Mouse (Mus musculus): Measurements from ENCODE around the gene Gpc4. TPM values are rescaled to one million over a fixed set of nuclear protein-coding genes. Genes with fewer than 3 reads are reported as not detected.

The Gpc4 gene
- total RNA-seq, 1 experiment, result 56.5 TPM

- no peak overlapping the region for H3K9ac ChIP-seq (ENCODE audit: insufficient read depth, low read depth, low read length, poor library complexity, severe bottlenecking)
- H3K27ac ChIP-seq (ENCODE audit: insufficient read depth, low read depth, low read length, poor library complexity, severe bottlenecking), result no peak overlapping the region
- TF ChIP-seq HCFC1 (IDR thresholded peaks at IDR 0.05; ENCODE audit: borderline replicate concordance, insufficient read depth, low read length) (no peak), MAFK (IDR thresholded peaks at IDR 0.05; ENCODE audit: insufficient read depth, low read depth, low read length) (no peak), ZNF384 (IDR thresholded peaks at IDR 0.05; ENCODE audit: low read depth, low read length) (no peak), CHD2 (IDR thresholded peaks at IDR 0.05; ENCODE audit: low read depth, low read length) (no peak)
- no peak overlapping the region for H3K4me3 ChIP-seq (ENCODE audit: insufficient read depth in 1 of 2, low read depth in 1 of 2, low read length in 2 of 2, poor library complexity in 1 of 2, severe bottlenecking in 1 of 2)
- no peaks in the 10 kb centered on the region for H3K4me1 ChIP-seq (ENCODE audit: control insufficient read depth in 2 of 2, insufficient read depth in 2 of 2, low read length in 2 of 2, poor library complexity in 1 of 2)
- no peaks in the 10 kb centered on the region for H3K9me3 ChIP-seq (ENCODE audit: control insufficient read depth, insufficient read depth, low read depth, low read length)
- in situ Hi-C loops (cut with MboI; ENCODE audit: low sequenced_read_pairs in 2 of 2, unreplicated experiment in 2 of 2), result no loop called here
- DNase-seq (ENCODE audit: low read depth, low spot score), result no peak
- H3K36me3 ChIP-seq (ENCODE audit: control insufficient read depth, insufficient read depth, low read length, poor library complexity, severe bottlenecking), result no peaks in the 10 kb centered on the region; the same call in 1 of the 2 replicates
Measured at GRCm38 (mm10) chrX:52052011-52052410, 113.0 kb downstream of the Gpc4 start.

GRCm38 (mm10) chrX:52050941-52051340 is 114.1 kb downstream of the Gpc4 start:
- no peak overlapping the region for H3K9ac ChIP-seq (ENCODE audit: insufficient read depth, low read depth, low read length, poor library complexity, severe bottlenecking)
- no peaks in the 10 kb centered on the region for H3K4me1 ChIP-seq (ENCODE audit: control insufficient read depth in 2 of 2, insufficient read depth in 2 of 2, low read length in 2 of 2, poor library complexity in 1 of 2)
- H3K9me3 ChIP-seq (ENCODE audit: control insufficient read depth, insufficient read depth, low read depth, low read length), result no peaks in the 10 kb centered on the region
- H3K4me3 ChIP-seq (ENCODE audit: insufficient read depth in 1 of 2, low read depth in 1 of 2, low read length in 2 of 2, poor library complexity in 1 of 2, severe bottlenecking in 1 of 2), result no peak overlapping the region
- no peak overlapping the region for H3K27ac ChIP-seq (ENCODE audit: insufficient read depth, low read depth, low read length, poor library complexity, severe bottlenecking)
- no peaks in the 10 kb centered on the region; the same call in 1 of the 2 replicates for H3K36me3 ChIP-seq (ENCODE audit: control insufficient read depth, insufficient read depth, low read length, poor library complexity, severe bottlenecking)
- DNase-seq (ENCODE audit: low read depth, low spot score), result no peak
- TF ChIP-seq CHD2 (IDR thresholded peaks at IDR 0.05; ENCODE audit: low read depth, low read length) (no peak), ZC3H11A (IDR thresholded peaks at IDR 0.05; ENCODE audit: borderline replicate concordance, low read depth, low read length) (no peak), HCFC1 (IDR thresholded peaks at IDR 0.05; ENCODE audit: borderline replicate concordance, insufficient read depth, low read length) (no peak), MAFK (IDR thresholded peaks at IDR 0.05; ENCODE audit: insufficient read depth, low read depth, low read length) (no peak), ZNF384 (IDR thresholded peaks at IDR 0.05; ENCODE audit: low read depth, low read length) (no peak)
- in situ Hi-C loops (cut with MboI; ENCODE audit: low sequenced_read_pairs in 2 of 2, unreplicated experiment in 2 of 2), result no loop called here

- H3K9ac ChIP-seq (ENCODE audit: insufficient read depth, low read depth, low read length, poor library complexity, severe bottlenecking), result no peak overlapping the region
- H3K4me1 ChIP-seq (ENCODE audit: control insufficient read depth in 2 of 2, insufficient read depth in 2 of 2, low read length in 2 of 2, poor library complexity in 1 of 2), result no peaks in the 10 kb centered on the region
- no peaks in the 10 kb centered on the region for H3K9me3 ChIP-seq (ENCODE audit: control insufficient read depth, insufficient read depth, low read depth, low read length)
- no peak for DNase-seq (ENCODE audit: low read depth, low spot score)
- H3K27ac ChIP-seq (ENCODE audit: insufficient read depth, low read depth, low read length, poor library complexity, severe bottlenecking), result no peak overlapping the region
- TF ChIP-seq ZC3H11A (IDR thresholded peaks at IDR 0.05; ENCODE audit: borderline replicate concordance, low read depth, low read length), result no peak
- TF ChIP-seq MAFK (IDR thresholded peaks at IDR 0.05; ENCODE audit: insufficient read depth, low read depth, low read length), result no peak
- TF ChIP-seq CHD2 (IDR thresholded peaks at IDR 0.05; ENCODE audit: low read depth, low read length), result no peak
- TF ChIP-seq ZNF384 (IDR thresholded peaks at IDR 0.05; ENCODE audit: low read depth, low read length), result no peak
- TF ChIP-seq HCFC1 (IDR thresholded peaks at IDR 0.05; ENCODE audit: borderline replicate concordance, insufficient read depth, low read length), result no peak
- no peak overlapping the region for H3K4me3 ChIP-seq (ENCODE audit: insufficient read depth in 1 of 2, low read depth in 1 of 2, low read length in 2 of 2, poor library complexity in 1 of 2, severe bottlenecking in 1 of 2)
- H3K36me3 ChIP-seq (ENCODE audit: control insufficient read depth, insufficient read depth, low read length, poor library complexity, severe bottlenecking), result no peaks in the 10 kb centered on the region
- in situ Hi-C loops (cut with MboI; ENCODE audit: low sequenced_read_pairs in 2 of 2, unreplicated experiment in 2 of 2), result no loop called here
Measured at GRCm38 (mm10) chrX:52039875-52040274, 125.2 kb downstream of the Gpc4 start.

DNA sequence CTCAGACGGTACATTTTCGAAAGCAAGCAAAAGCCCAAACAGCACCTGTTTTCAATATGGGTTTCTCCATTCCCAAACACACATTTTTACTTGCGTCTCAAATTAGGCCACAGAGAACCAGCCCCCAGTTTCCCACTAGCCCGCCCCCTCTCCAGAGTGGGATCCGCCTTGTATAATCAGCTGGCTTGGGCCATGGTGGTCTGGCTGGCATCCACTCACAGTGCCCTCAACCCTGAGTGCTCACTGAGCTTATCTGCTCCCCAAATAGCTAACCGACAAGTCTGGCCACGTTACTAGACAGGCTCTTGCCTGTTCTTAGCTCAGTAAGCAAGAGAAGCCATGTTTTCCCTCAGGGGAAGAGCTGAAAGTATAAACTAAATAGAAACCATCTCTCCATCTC is 134.9 kb downstream of the Gpc4 start:
- TF ChIP-seq MAFK (IDR thresholded peaks at IDR 0.05; ENCODE audit: insufficient read depth, low read depth, low read length), result no peak
- no peak for TF ChIP-seq ZC3H11A (IDR thresholded peaks at IDR 0.05; ENCODE audit: borderline replicate concordance, low read depth, low read length)
- no peak for TF ChIP-seq HCFC1 (IDR thresholded peaks at IDR 0.05; ENCODE audit: borderline replicate concordance, insufficient read depth, low read length)
- no peak for TF ChIP-seq CHD2 (IDR thresholded peaks at IDR 0.05; ENCODE audit: low read depth, low read length)
- no peak for TF ChIP-seq ZNF384 (IDR thresholded peaks at IDR 0.05; ENCODE audit: low read depth, low read length)
- Histone ChIP-seq H3K9ac (ENCODE audit: insufficient read depth, low read depth, low read length, poor library complexity, severe bottlenecking) (no peak overlapping the region), H3K4me1 (ENCODE audit: control insufficient read depth in 2 of 2, insufficient read depth in 2 of 2, low read length in 2 of 2, poor library complexity in 1 of 2) (no peaks in the 10 kb centered on the region), H3K4me3 (ENCODE audit: insufficient read depth in 1 of 2, low read depth in 1 of 2, low read length in 2 of 2, poor library complexity in 1 of 2, severe bottlenecking in 1 of 2) (no peak overlapping the region), H3K27ac (ENCODE audit: insufficient read depth, low read depth, low read length, poor library complexity, severe bottlenecking) (no peak overlapping the region), H3K9me3 (ENCODE audit: control insufficient read depth, insufficient read depth, low read depth, low read length) (no peaks in the 10 kb centered on the region), H3K36me3 (ENCODE audit: control insufficient read depth, insufficient read depth, low read length, poor library complexity, severe bottlenecking) (no peaks in the 10 kb centered on the region)
- in situ Hi-C loops (cut with MboI; ENCODE audit: low sequenced_read_pairs in 2 of 2, unreplicated experiment in 2 of 2), result no loop called here
- DNase-seq (ENCODE audit: low read depth, low spot score), result no peak

DNA sequence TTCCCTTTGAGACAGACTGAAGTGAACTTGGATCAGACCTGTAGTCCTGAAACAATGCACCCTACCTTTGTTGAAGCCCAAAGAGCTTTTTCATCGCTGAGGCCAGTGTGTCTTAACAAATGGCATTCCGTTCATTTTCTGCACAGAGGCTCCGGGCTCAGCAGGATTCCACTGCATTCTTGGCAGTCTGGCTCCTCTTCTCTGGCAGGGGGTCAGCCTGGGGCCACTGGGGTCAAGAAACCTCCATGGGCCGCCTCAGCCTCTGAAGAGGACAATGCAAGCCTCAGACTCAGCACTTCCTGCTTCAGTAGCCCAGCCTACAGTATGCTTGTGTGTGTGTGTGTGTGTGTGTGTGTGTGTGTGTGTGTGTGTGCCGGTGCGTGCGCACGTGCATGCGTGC is 147.4 kb downstream of the Gpc4 start:
- DNase-seq (ENCODE audit: low read depth, low spot score), result no peak
- H3K4me3 ChIP-seq (ENCODE audit: insufficient read depth in 1 of 2, low read depth in 1 of 2, low read length in 2 of 2, poor library complexity in 1 of 2, severe bottlenecking in 1 of 2), result no peak overlapping the region
- H3K36me3 ChIP-seq (ENCODE audit: control insufficient read depth, insufficient read depth, low read length, poor library complexity, severe bottlenecking), result no peaks in the 10 kb centered on the region
- no peak for TF ChIP-seq MAFK (IDR thresholded peaks at IDR 0.05; ENCODE audit: insufficient read depth, low read depth, low read length)
- TF ChIP-seq HCFC1 (IDR thresholded peaks at IDR 0.05; ENCODE audit: borderline replicate concordance, insufficient read depth, low read length), result no peak
- no peak for TF ChIP-seq ZC3H11A (IDR thresholded peaks at IDR 0.05; ENCODE audit: borderline replicate concordance, low read depth, low read length)
- no peak for TF ChIP-seq CHD2 (IDR thresholded peaks at IDR 0.05; ENCODE audit: low read depth, low read length)
- no peak for TF ChIP-seq ZNF384 (IDR thresholded peaks at IDR 0.05; ENCODE audit: low read depth, low read length)
- in situ Hi-C loops (cut with MboI; ENCODE audit: low sequenced_read_pairs in 2 of 2, unreplicated experiment in 2 of 2), result no loop called here
- H3K9me3 ChIP-seq (ENCODE audit: control insufficient read depth, insufficient read depth, low read depth, low read length), result no peaks in the 10 kb centered on the region
- H3K9ac ChIP-seq (ENCODE audit: insufficient read depth, low read depth, low read length, poor library complexity, severe bottlenecking), result no peak overlapping the region
- peaks cover 0 to 3% of the 10 kb centered on the region in 2 experiments; a peak in 1 of 4 replicates for H3K4me1 ChIP-seq (ENCODE audit: control insufficient read depth in 2 of 2, insufficient read depth in 2 of 2, low read length in 2 of 2, poor library complexity in 1 of 2)
- H3K27ac ChIP-seq (ENCODE audit: insufficient read depth, low read depth, low read length, poor library complexity, severe bottlenecking), result no peak overlapping the region

Other genes starting within 250 kb of the Gpc4 start
- 0.16 and 0.89 TPM in 2 replicates for gene 1700080O16Rik, start 192.5 kb downstream of the Gpc4 start, total RNA-seq (2012; rRNA removed)